Mouse (Mus musculus): Measurements from ENCODE around the gene Pofut1.

DNA sequence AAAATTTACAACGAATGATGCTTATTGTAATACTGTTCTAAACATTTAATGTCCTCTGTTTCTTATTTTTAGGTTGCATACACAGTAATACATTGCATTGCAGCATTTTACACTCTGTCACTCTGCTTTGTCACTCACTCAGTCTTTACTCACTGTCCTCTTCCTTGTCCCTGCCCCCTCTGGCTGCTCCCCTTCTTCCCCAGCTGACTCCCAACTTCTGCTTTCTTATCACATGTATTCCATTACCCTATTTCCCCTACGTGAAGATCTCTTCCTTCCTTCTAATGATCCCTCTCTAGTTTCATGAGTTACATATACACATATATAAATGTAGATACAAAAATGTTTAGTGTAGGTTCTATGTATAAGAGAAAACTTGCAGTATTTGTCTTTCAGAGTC lies 42.2 kb upstream of the Pofut1 start:
- no peak for TF ChIP-seq POLR2A (IDR thresholded peaks at IDR 0.05; ENCODE audit: borderline replicate concordance, low read depth, low read length)
- TF ChIP-seq CTCF (IDR thresholded peaks at IDR 0.05; ENCODE audit: low read depth, low read length), result no peak

Measured in bone marrow macrophage, adult 2 months (primary cell).